Mouse (Mus musculus) effector memory CD4-positive, alpha-beta T cell, adult 7 months (primary cell): ENCODE measurements around the gene Nudt16l1. TPM values are rescaled to one million over a fixed set of nuclear protein-coding genes. Genes with fewer than 3 reads are reported as not detected.

Experiments used
- polyA plus RNA-seq: library from polyadenylated mRNA; unstranded; fragments of 100-300 nt; shearing (Covaris generic); gene quantifications from one replicate; pipeline ENCODE4 v1.2.1, GENCODE M21; 2017

Gene Nudt16l1
- polyA plus RNA-seq: 71.1 TPM

DNA sequence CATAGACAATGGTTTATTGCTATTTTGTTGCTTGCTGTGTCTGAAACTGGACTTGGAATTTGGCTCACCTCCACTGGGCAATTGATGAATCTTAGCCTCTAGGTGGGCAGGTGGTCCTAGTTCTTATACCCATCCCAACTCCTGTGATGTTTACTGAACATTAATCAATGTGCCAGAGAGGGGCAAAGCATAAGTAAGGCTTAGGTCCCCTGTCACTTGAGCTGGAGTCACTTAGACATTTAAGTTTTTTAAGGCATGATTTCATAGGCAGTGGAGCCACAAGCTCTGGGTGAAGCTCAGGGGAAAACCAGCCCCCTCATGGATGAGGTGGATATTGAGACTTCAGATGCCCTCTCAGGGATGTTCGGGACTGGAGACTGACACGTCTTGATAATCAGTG lies at the start of gene Nudt16l1:
TSS of gene Nudt16l1 (plus strand) at position 301 of the 400 bp plus-strand sequence.

GRCm38 (mm10) chr16:4963797-4964709 lies 25.5 kb downstream of the Nudt16l1 start, which contains the start of gene Anks3:
Gene Anks3, minus strand, starts transcription at chr16:4964205.

Other genes with a start within 250 kb of the Nudt16l1 start
- gene Nmral1, start 219.4 kb upstream of the Nudt16l1 start, polyA plus RNA-seq: 2.2 TPM
- gene Hmox2, start 212.4 kb upstream of the Nudt16l1 start, polyA plus RNA-seq: 57.2 TPM
- 47.7 TPM for gene Cdip1, start 148.5 kb upstream of the Nudt16l1 start, polyA plus RNA-seq
- gene 4930562C15Rik, start 103.3 kb upstream of the Nudt16l1 start, polyA plus RNA-seq: 0.29 TPM
- gene Ubald1, start 58.4 kb upstream of the Nudt16l1 start, polyA plus RNA-seq: 78.3 TPM
- 49.6 TPM for gene Mgrn1, start 52.5 kb upstream of the Nudt16l1 start, polyA plus RNA-seq
- 54.5 TPM for gene Anks3, start 25.4 kb downstream of the Nudt16l1 start, polyA plus RNA-seq
- 0.24 TPM for gene Sept12, start 59.1 kb downstream of the Nudt16l1 start, polyA plus RNA-seq
- not detected for gene Smim22, start 68.5 kb downstream of the Nudt16l1 start, polyA plus RNA-seq
- 14.6 TPM for gene Rogdi, start 74.8 kb downstream of the Nudt16l1 start, polyA plus RNA-seq
- 109 TPM for gene Glyr1, start 111.1 kb downstream of the Nudt16l1 start, polyA plus RNA-seq
- 62.2 TPM for gene Ubn1, start 111.3 kb downstream of the Nudt16l1 start, polyA plus RNA-seq
- gene Ppl, start 193.7 kb downstream of the Nudt16l1 start, polyA plus RNA-seq: 0.37 TPM
- gene Sec14l5, start 208.3 kb downstream of the Nudt16l1 start, polyA plus RNA-seq: not detected